Mouse (Mus musculus) bone marrow, adult 2 months (tissue): ENCODE data around the gene Slc44a2.

Source experiments
- CTCF ChIP-seq: fragments of 200-500 bp; IDR thresholded peaks from 2 replicates; pipeline ENCODE4 v1.5.1; 2011; ENCODE audit warnings: low read length, control low read depth; ENCODE audit not compliant: control insufficient read depth, insufficient read depth
- POLR2A ChIP-seq: fragments of 200-500 bp; IDR thresholded peaks from 2 replicates; pipeline ENCODE4 v1.6.1; 2011; ENCODE audit warnings: low read depth, mild to moderate bottlenecking, control low read depth, low read length, borderline replicate concordance; ENCODE audit not compliant: control insufficient read depth

DNA sequence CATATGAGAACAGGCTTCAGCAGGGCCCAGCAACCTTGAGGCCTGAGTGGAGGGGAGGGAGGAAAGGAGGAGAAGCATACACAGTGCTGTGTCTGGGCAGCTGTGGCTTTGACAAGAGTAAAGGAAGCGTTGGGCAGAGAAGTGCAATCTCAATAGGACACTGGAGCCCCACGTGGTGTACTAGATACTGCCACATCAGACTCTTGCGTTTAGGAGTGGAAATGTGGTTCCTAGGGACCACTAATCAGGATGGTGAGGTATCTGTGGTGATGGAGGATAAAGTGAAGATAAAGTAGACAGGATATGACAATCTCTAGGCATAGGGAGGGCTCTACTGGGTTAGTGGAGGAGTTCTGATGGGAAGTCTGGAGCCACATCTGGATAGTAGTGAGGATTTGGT, 33.7 kb upstream of the Slc44a2 start:
- TF ChIP-seq POLR2A, result no peak
- no peak for TF ChIP-seq CTCF
